Mouse (Mus musculus) urinary bladder, postnatal 14 days (tissue): Measurements from ENCODE around the gene Ruvbl2.

ENCODE experiments used
- DNase-seq: peaks from one replicate; pipeline ENCODE4 v3.0.0; 2021; ENCODE audit warnings: low spot score

Ruvbl2 gene

DNA sequence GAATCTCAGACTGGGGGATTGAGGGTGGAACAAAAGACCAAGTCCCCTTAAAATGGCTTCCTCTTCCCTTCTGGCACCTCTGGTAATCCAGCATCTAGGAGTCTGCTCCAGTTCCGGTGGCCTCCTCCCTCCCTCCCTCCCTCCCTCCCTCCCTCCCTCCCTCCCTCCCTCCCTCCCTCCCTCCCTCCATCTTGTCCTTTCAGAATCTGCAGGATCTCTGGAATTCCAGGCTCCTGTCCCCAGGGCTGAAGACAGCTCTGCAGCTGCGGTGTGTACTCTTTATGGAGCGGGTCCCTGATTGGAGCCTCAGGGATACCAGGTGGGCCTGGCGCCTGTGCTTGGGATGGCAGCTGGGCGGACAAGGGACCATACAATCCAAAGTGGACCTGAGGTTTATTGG lies 23.4 kb upstream of the Ruvbl2 start:
- no peak for DNase-seq

DNA sequence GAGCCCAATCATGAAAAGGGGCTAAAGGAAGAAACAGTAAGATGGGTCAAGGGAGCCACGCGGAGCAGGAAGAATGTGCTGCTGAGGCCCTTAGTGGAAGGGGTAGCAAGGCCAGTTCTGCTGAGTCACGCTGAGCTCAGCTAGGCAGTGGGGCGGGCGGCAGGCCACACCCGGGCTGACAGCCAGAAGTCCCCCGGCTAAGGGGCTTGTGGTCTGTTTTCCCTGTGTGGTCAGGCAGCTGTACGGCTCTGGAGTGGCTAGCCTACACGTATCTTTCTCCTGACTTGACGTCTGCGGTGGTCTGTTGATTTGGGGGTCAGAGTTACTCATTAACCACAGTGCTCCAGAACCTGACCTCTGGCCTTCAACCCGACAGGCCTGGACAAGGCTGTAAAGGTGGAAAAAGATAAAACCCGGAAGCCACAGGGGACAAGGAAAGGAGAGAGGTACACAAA lies 23.0 kb upstream of the Ruvbl2 start:
- DNase-seq: peak; percentile 84

DNA sequence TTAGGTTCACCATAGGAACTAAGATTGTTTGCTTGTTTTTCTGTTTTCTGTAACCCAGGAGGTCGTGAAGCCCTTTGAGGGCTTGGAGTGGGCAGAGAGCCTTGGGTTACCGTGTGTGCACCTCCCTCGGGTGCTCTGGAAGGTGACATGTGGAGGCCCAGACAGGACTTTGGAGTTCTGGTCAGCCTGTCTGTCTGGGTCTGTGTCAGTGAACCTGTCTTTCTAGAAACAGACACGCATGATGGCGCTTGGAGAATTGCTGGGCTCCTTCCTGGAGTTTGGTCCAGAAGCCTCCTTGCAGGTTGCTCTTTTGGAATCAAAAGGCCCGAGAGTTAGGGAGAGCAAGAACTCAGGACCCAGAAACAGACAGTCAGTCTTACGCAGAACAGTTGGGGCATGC lies 22.5 kb upstream of the Ruvbl2 start:
- no peak for DNase-seq

DNA sequence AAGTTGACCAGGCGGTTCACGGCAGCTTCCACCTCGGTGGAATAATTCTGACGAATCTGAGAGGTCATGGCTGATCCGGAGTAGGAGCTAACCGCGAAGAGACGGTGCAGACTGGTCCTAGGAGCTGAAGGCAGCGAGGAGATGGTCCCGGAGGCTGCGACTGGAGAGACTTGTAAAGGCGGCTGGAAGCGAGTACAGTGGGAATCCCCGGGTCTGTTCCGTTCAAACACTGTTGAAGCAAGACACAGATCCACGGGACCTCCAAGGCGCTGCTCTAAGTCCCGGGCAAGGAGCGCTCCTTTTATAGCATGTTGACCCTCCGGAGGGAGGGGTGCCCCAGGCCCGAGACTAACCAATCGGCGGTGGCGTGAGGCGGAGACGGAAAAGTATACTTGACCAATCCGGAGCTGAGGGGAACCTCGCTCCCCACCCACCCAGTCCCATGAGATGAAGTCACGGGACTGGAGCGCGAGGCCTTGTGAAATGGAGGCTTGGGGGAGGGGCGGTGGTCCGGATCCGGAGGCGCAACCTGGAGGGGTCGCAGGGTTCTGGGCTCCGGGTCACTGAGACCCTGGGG lies 21.8 kb upstream of the Ruvbl2 start, which contains the start of gene Ftl1:
Gene Ftl1 (minus strand): TSS at position 321 of the 577 bp plus-strand sequence.
- peak; percentile 97 for DNase-seq

DNA sequence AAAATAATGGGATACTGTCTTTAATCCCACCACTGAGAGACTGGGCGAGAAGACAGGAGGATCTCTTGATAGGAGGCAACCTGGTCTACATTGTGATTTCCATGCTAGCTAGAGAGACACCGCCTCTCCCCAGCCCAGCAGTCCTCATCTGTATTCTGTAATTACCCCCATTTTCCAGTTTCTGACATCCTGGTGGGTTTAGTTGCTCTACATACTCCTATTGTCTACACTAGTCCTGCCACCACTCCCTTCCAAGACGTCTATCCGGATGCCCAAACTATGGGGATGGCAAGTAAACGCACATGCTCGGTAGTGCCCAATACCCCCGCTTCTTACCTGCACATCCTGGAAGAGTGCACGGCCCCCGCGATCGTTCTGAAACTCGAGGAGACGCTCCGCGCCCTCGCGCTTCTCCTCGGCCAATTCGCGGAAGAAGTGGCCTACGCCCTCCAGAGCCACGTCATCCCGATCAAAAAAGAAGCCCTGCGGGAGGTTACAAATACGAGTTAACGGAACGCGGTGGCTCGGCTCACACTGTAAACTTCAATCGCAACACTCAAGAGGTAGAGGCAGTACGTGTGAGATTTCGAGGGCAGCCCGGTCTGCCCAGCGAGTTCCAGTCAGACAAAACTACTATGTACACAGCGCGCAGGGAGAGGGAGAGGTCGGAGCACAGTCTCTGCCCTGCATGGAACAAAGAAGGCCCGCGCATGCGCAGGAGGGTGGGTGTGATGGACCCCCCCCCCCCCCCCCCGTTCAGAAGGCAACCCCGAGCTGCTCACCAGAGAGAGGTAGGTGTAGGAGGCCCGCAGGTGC lies 21.1 kb upstream of the Ruvbl2 start:
- peak; percentile 80 for DNase-seq

DNA sequence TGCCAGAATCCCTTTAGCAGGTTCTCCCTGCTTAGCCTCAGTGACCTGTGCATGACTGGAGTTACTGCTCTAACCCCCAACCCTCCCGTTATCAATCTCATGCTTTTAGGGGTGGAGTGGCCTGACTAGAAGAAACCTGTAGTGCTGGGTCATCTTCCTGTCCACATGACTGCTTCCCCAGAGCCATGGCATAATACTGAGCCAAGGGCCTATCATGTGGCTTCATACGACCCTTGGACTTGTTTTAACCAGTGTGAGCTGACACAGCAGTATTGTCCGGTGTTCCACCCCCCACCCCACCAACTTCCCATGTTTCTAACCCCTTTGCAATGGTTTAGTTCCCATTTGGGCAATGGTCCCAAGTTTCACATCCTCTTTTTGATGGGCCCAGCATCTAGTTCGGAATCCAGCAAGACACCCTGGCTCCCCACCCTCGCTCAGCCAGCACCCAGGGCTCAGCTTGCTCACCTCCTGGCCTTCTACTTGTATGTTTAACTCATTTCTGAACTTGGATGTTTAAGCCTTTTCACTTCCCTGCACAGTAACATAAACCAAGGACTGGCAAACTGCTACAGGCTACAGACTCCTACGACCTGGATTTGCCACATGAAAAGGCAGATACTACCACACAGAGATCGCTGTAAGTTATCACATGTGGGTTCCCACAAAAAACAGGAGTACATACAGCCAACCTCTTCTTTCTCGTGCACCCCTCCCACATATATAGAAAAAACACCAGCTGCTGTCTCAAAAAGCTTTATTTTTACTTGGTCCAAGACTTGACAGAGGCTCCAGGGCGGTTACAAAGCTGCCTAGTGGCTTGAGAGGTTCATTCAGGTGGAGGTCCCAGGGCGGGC lies 19.5 kb upstream of the Ruvbl2 start:
- DNase-seq: no peak

DNA sequence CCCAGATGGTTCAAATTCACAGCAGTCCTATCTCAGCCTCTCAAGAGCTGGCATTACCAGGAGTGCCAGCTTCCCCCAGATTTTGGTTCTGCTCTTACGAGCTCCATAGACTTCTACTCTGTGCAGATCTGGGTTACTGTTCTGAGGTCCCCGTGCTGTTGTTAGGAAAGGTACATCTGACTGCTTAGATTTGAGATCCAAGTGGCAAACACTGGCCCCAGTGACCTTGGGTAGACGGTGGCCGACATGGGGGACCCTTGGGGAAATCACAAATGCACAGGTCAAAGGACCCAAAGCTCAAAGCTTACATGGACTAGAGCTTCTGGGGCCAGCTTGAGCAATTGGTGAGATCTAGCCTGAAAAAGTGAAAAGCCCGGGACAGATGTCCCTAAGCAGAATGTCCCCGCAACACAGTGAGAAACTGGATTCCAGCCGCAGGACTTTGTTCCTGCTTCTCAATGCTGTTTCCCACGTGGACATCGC lies 18.9 kb upstream of the Ruvbl2 start:
- DNase-seq: no peak

DNA sequence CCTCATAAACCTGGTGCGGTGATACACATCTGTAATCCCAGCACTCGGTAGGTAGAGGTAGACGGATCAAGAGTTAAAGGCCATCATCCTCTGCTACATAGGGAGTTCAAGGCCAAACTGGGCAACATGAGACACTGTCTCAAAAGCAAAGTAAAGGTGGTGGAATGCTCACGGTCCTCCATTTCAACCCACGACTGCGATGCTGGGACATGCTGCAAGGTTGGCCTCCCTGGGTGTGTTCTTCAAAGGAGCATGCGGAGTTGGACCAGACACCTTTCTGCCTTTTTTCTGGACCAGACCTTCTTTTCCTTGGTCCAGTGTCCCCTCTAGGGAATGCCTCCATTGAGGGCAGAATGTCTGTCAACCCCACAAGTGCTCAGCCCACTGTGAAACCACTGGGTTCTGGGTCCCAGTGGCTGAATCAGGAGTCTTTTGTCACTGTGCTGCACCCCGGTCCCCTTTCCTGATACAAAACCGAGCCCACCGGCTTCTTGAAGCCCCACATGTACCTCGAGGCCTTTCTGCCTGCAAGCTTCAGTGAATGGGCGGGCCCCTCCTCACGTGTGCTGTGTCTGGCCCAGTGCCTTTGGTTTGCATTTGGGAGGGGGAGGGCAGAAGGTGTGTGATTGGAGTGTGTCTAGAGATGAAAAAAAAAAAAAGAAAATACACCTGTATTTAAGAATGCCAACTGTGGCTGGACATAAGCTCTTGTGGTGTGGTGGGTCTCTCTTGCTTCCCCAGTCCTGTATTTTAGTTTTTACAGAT lies 18.2 kb upstream of the Ruvbl2 start:
- DNase-seq: no peak

DNA sequence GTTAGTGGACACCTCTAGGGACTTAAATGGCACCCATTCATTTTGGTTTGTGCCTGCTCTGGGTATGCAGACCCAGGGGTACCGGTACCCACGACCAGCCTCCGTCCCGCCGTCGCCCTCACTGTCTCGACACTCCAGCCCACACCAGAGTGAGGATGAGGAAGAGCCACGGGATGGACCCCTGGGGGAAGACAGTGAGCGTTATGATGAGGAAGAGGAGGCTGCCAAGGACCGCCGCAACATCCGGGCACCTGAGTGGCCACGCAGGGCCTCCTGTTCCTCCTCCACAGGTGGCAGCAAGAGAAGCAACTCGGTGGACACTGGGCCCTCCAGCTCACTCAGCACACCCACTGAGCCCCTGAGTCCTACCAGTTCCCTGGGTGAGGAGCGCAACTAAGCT lies 17.1 kb upstream of the Ruvbl2 start:
- DNase-seq: no peak

DNA sequence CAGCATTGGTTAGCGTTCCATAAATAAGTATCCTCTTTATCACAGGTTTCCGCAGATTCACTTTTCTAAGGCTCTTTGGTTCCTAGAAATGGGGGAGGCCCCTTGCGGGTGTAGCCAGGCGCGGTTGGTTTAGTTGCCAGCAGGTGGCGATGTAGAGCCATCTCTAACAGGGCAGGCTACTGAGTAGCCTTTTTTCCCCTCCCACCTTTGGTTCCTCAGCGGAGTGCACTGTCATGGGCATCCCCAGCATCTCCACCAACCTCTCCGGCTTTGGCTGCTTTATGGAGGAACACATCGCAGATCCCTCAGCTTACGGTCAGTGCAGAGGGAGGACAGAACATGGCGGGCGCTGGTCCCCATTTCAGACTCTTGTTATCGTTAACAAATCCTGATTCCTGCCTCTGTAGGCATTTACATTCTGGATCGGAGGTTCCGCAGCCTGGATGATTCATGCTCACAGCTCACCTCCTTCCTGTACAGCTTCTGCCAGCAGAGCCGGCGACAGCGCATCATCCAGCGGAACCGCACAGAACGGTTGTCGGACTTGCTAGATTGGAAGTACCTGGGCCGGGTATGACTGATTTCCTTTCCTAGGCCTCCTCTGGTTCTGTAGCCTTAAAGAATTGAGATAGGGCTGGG lies 13.6 kb upstream of the Ruvbl2 start:
- DNase-seq: peak; percentile 84

DNA sequence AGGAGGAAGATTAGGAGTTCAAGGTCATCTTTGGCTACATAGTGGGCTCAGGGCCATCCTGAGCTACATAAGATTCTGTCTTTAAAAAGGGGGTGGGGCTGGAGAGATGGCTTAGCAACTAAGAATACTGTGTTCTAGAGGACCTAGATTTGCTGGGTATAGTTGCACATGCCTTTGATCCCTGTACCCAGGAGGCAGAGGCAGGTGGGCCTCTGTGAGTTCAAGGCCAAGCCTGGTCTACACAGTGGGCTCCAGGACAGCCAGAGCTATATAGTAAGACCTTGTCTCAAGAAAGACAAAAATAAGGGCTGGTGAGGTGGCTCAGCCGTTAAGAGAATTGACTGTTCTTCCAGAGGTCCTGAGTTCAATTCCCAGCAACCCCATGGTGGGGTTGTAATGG lies 12.1 kb upstream of the Ruvbl2 start:
- DNase-seq: no peak

DNA sequence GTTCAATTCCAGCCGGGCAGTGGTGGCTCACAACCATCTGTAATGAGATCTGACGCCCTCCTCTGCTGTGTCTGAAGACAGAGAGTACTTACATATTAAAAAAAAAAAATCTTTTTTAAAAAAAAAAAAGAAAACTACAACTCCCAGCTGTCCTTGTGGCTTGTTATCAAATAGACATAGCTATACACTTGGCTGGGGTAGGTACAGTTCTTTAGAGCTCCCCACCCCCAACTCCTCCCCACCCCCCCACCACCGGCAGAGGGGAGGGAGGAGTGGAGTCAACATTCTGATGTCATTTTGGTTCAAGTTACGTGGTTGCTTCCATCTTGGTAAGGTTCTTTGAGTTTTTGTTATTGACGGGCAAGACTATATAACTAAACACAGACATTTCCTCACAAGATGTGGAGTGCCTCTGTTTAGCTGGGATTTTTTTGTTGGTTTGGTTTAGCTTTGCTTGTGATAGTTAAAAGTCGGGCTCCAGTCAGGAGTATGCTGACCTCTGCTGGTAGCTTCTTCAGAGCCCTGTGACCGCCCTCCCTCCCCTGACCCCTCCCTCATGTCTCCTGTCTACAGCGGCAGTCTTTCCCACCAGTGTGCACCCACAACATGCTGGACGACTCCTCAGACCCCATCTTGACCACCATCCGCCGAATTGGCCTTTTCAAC lies 9.6 kb upstream of the Ruvbl2 start:
- no peak for DNase-seq

DNA sequence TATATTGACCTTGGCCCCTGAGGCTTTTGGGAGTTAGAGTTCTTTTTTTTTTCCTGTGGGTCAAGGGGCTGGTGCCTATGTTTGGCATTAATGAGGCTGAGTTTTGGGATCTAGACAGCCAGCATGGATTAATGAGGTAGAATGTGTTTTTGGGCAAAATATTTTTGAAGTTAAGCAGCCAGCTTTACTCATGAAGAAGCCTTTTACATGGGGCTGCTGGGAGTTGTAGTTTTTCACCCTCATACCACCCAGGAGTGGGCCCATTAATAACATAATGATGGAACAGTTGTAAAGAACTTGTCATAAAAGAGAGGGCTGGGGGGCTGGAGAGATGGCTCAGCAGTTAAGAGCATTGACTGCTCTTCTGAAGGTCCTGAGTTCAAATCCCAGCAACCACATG lies 8.7 kb upstream of the Ruvbl2 start:
- DNase-seq: no peak

DNA sequence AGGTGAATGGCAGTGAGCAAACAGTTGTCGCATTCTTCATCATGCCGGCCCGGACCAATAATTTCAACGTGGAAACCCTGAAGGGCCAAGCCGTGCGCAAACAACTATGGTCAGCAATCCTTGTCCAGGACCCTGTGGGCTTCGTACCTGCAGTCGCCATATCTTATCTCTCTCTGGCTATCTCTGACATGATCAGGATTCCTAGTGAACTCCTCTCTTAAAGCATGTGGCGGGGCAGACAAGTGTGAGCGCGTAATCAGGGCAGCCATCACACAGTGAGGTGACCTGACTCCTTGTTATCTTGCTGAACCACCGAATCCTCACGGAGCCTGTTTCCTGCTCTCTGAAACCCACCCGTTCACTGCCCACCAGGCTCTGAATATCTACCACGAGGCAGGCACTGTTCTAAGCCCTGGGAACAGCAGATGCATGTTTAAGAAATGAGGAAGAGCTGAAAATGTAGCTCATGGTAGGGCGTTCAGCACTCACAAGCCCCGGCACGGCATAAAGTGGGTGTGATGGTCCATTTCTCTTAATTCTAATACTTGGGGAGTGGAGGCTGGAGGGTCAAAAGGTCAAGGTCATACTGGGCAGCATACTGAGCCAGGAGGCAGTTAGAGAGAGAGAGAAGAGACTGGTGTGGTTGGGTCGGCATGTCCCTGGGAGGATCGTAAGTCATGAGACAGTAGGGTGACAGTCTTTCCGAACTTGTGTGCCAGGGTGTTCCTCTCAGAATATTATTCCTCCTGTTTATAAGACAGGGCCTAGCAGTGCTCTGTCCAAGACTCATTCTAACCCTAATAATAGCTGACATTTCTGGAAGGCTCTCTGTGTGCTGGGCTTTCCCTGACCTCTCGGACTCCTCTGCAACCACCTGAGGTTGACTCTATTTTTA lies 5.9 kb upstream of the Ruvbl2 start:
- no peak for DNase-seq

DNA sequence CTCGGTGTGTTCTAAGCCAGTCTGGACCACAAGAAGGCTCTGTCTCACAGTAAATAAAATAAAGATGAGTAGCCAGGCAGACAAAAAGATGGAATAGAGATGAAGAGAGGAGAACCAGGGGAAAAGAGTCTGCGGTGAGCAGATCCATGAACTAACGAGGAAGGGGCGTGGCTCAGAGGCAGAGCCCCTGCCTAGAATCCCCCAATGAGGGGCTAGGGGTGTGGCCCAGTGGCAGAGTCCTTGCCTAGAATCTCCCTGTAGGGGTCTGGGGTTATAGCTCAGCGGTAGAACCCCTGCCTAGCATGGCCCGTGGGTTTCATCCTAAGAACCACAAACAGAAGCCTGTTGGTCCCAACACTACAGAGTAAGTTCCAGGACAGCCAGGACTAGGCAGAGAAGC lies 850 bp downstream of the Ruvbl2 start:
- no peak for DNase-seq

DNA sequence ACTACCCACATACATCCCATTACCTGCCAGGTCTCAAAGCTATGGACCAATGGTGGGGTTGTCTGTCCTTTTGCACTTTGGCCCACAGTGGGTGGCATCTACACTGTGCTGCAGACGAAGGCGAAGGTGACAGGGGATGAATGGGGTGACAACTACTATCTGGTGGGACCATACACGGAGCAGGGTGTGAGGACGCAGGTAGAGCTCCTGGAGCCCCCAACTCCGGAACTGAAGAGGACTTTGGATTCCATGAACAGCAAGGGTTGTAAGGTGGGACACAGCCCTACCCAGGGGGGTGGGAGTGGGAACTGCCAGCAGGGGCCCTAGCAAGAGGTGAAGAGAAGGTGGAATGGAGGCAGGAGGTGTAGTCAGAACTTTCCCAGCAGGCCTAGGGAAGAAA lies 1.5 kb downstream of the Ruvbl2 start:
- no peak for DNase-seq

DNA sequence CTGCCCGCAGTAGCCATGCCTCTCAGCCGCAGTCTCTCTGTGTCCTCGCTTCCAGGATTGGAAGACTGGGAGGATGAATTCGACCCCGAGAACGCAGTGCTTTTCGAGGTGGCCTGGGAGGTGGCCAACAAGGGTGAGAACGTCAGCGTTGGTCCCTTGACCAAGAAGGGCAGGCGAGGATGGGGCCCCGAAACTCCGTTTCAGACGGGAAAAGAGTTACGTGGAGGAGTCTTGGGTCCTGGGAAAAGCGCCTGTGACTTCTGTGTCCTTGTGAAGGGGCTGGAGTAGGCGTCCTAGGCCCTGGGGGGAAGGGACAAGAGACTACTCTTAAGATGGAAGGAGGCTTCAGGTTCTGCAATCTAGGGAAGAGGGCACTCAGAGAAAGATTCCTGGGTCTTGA lies 2.9 kb downstream of the Ruvbl2 start:
- no peak for DNase-seq

DNA sequence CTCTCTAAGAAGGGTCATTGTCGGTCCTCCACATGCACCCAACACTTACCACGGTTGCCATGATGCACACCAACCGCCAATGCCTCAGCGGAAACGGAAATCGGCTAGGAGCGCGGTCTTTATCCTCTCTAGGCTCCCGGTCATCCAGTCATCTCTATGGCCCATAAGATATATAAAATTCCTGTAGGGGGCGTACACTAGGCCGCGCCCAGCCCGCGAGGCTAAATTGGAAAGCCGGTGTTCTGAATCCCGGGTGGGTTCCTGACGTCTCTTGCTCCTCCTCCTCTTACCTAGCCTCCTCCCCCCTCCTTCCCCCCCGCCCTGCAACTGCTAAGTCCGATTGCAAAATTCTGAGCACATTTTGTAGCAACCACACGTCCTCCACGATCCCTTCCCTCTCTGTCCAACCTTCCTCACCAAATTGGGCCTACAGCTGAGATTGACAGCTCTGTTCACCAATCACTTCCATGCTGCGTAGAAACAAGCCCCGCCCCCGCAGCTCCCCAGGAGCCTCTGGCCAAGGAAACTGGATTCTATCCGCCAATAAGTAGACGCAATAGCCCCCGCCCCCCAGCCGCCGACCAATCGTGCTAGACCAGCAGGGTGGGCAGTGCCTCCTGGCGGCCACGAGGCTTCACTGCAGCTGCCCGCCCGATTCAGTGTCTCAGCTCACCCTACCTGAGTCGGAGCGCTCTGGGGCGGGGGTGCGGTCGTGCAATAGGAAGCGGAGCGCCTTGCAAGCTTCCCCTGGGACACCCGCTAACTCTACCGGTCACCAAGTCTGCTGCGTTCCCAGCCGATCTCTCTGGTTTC lies 3.5 kb downstream of the Ruvbl2 start, which contains the start of gene Gys1:
Gene Gys1 (plus strand): TSS at position 642 of the 813 bp plus-strand sequence.
- peak; percentile 100 for DNase-seq

DNA sequence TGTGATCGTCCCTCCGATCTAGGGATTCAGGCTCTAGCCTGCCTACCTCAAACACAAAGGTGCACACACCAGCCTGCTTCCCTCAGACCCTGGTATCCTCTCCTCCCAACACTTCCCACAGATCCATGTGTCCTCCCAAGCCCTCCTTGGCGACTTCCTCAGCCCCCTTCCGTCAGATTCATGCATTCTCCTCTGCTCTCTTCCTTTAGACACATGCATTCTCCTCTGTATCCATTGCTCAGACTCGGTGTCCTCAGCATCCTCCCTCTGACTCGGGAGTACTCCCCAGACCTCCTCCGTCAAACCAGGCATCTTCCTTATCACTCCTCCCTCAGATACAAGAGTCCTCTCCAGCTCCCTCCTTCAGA lies 4.1 kb downstream of the Ruvbl2 start:
- DNase-seq: no peak
